In genomic region chr15:59719383-59720128, GRCm38 (mm10) we compare ENCODE assay signal across 6 mouse cellular contexts.
DNase-seq lines count a peak whose midpoint lies in the region; ATAC-seq and TF ChIP-seq lines count a peak whose summit lies in the region.
"Not testable (repeated sequence)": the region's sequence is repeated elsewhere in the genome, so short reads cannot be mapped to it uniquely, and the experiment has no call there.

No protein-coding gene starts in this region.

- H3K4me2 ChIP-seq in intestine, embryonic 15.5 days (replicated peaks); intestine, embryonic 16.5 days (ENCODE audit: low read depth, low read length); stomach, postnatal 0 days (replicated peaks; ENCODE audit: low read depth): not testable (repeated sequence)
- H3K4me2 ChIP-seq in intestine, postnatal 0 days (replicated peaks; ENCODE audit: low read depth), result peak overlapping the region; percentile 9; the same call in 1 of the 2 replicates

- H3K27me3 ChIP-seq in intestine, embryonic 15.5 days (replicated peaks); intestine, embryonic 16.5 days (replicated peaks; ENCODE audit: control insufficient read depth, insufficient read depth, low read length); intestine, postnatal 0 days (replicated peaks; ENCODE audit: control insufficient read depth, insufficient read depth, low read length); stomach, postnatal 0 days (ENCODE audit: control insufficient read depth, insufficient read depth, low read length): not testable (repeated sequence)

- H3K9me3 ChIP-seq in intestine, embryonic 15.5 days; intestine, embryonic 16.5 days (ENCODE audit: control insufficient read depth, low read length); intestine, postnatal 0 days (ENCODE audit: control insufficient read depth); stomach, postnatal 0 days (ENCODE audit: control insufficient read depth, low read length): not testable (repeated sequence)

- H3K4me3 ChIP-seq in brown adipose tissue, adult 24 weeks (ENCODE audit: insufficient read depth, low read depth, low read length); embryonic fibroblast, embryonic 13.5 days (ENCODE audit: insufficient read depth, low read length); intestine, embryonic 15.5 days (replicated peaks); intestine, embryonic 16.5 days (ENCODE audit: low read length); intestine, postnatal 0 days (ENCODE audit: low read depth, low read length); stomach, postnatal 0 days (ENCODE audit: low read depth, low read length): not testable (repeated sequence)

- TF ChIP-seq CTCF in embryonic fibroblast, embryonic 13.5 days (IDR thresholded peaks at IDR 0.05; ENCODE audit: borderline replicate concordance, insufficient read depth, low read length); intestine, postnatal 0 days (IDR thresholded peaks at IDR 0.05; ENCODE audit: low read depth); stomach, postnatal 0 days (IDR thresholded peaks at IDR 0.05; ENCODE audit: low read depth): not testable (repeated sequence)

- TF ChIP-seq EP300 in stomach, postnatal 0 days (optimal IDR thresholded peaks at IDR 0.05), result not testable (repeated sequence)

- H3K36me3 ChIP-seq in intestine, embryonic 15.5 days; intestine, embryonic 16.5 days (ENCODE audit: control insufficient read depth, insufficient read depth, low read length); intestine, postnatal 0 days (ENCODE audit: control insufficient read depth, insufficient read depth); stomach, postnatal 0 days (ENCODE audit: control insufficient read depth, insufficient read depth, low read length): not testable (repeated sequence)

- ATAC-seq in intestine, embryonic 15.5 days, result peak; percentile 60
- peak; percentile 69 for ATAC-seq in intestine, embryonic 16.5 days
- peak; percentile 62 for ATAC-seq in intestine, postnatal 0 days
- peak; percentile 89 for ATAC-seq in stomach, postnatal 0 days (ENCODE audit: low FRiP score, low TSS enrichment)

- peak overlapping the region; percentile 33 for H3K27ac ChIP-seq in brown adipose tissue, adult 24 weeks (replicated peaks; ENCODE audit: low read depth, low read length)
- H3K27ac ChIP-seq in embryonic fibroblast, embryonic 13.5 days (ENCODE audit: insufficient read depth, low read length), result peak overlapping the region; percentile 6; the same call in 1 of the 2 replicates
- H3K27ac ChIP-seq in intestine, embryonic 15.5 days; intestine, embryonic 16.5 days (ENCODE audit: low read length): not testable (repeated sequence)
- H3K27ac ChIP-seq in intestine, postnatal 0 days (ENCODE audit: low read depth, low read length), result peak overlapping the region; percentile 50
- H3K27ac ChIP-seq in stomach, postnatal 0 days (replicated peaks), result 0 out of 2 replicates have a peak overlapping the region, but pooled peaks have one; percentile 24

- H3K9ac ChIP-seq in intestine, embryonic 15.5 days; intestine, embryonic 16.5 days (ENCODE audit: low read depth, low read length); stomach, postnatal 0 days (ENCODE audit: low read length): not testable (repeated sequence)
- H3K9ac ChIP-seq in intestine, postnatal 0 days (ENCODE audit: low read depth, low read length), result 0 out of 2 replicates have a peak overlapping the region, but pooled peaks have one; percentile 17

- DNase-seq in stomach, postnatal 0 days (ENCODE audit: low spot score), result peak; percentile 21

- not testable (repeated sequence) for H3K4me1 ChIP-seq in brown adipose tissue, adult 24 weeks (ENCODE audit: control insufficient read depth, insufficient read depth, insufficient read length, low read length); embryonic fibroblast, embryonic 13.5 days (ENCODE audit: control insufficient read depth, insufficient read depth, low read length); intestine, embryonic 15.5 days (replicated peaks); intestine, embryonic 16.5 days (ENCODE audit: control insufficient read depth, insufficient read depth, low read length); intestine, postnatal 0 days (replicated peaks; ENCODE audit: control insufficient read depth, insufficient read depth, low read length); stomach, postnatal 0 days (replicated peaks; ENCODE audit: control insufficient read depth, insufficient read depth)

- TF ChIP-seq POLR2A in embryonic fibroblast, embryonic 13.5 days (IDR thresholded peaks at IDR 0.05; ENCODE audit: low read depth, low read length), result not testable (repeated sequence)

- WGBS in intestine, embryonic 15.5 days, result 73% methylated on average over 6 of the region's 6 CpGs
- WGBS in intestine, embryonic 16.5 days, result 59% methylated on average over 6 of the region's 6 CpGs
- 36% methylated on average over 6 of the region's 6 CpGs for WGBS in intestine, postnatal 0 days
- 57% methylated on average over 6 of the region's 6 CpGs for WGBS in stomach, postnatal 0 days
